Mouse (Mus musculus) embryonic facial prominence, embryonic 11.5 days (tissue): ENCODE data around the gene Rprd2. TPM values are rescaled to one million over a fixed set of nuclear protein-coding genes. Genes with fewer than 3 reads are reported as not detected.
A peak's percentile ranks its signal among the peaks of the same experiment; 100 is the strongest.

ENCODE experiments used
- ATAC-seq: fragments of 200-750 bp; cut with Nextera tagmentation; replicated peaks from 2 replicates; pipeline ENCODE4 v1.8.0; 2017; ENCODE audit warnings: low read depth; ENCODE audit not compliant: insufficient number of reproducible peaks, low FRiP score, low TSS enrichment
- DNase-seq: peaks from one replicate; pipeline ENCODE4 v3.0.0-alpha.2; 2015; ENCODE audit warnings: low spot score
- H3K27ac ChIP-seq: fragments of 300-500 bp; sonication (generic); replicated peaks from 2 replicates; pipeline ENCODE4 v1.5.1; 2014; ENCODE audit warnings: mild to moderate bottlenecking, low read depth, low read length, control low read depth
- H3K27me3 ChIP-seq: fragments of 300-500 bp; sonication (generic); 2 replicates; pipeline ENCODE4 v1.6.1; 2014; ENCODE audit warnings: mild to moderate bottlenecking, low read length, moderate library complexity, mixed read lengths; ENCODE audit not compliant: control insufficient read depth, insufficient read depth
- H3K36me3 ChIP-seq: fragments of 300-500 bp; sonication (generic); replicated peaks from 2 replicates; pipeline ENCODE4 v1.6.1; 2014; ENCODE audit warnings: low read depth, mild to moderate bottlenecking, low read length, moderate library complexity, mixed read lengths; ENCODE audit not compliant: control insufficient read depth, insufficient read depth
- H3K4me1 ChIP-seq: fragments of 300-500 bp; sonication (generic); 2 replicates; pipeline ENCODE4 v1.6.1; 2014; ENCODE audit warnings: low read length, mixed read lengths; ENCODE audit not compliant: control insufficient read depth, insufficient read depth
- H3K4me2 ChIP-seq: fragments of 300-500 bp; sonication (generic); 2 replicates; pipeline ENCODE4 v1.6.1; 2014; ENCODE audit warnings: low read depth, mild to moderate bottlenecking, control low read depth, low read length, moderate library complexity
- H3K4me3 ChIP-seq: fragments of 300-500 bp; sonication (generic); 2 replicates; pipeline ENCODE4 v1.5.1; 2014; ENCODE audit warnings: low read depth, low read length, control low read depth
- H3K9ac ChIP-seq: fragments of 300-500 bp; sonication (generic); replicated peaks from 2 replicates; pipeline ENCODE4 v1.6.1; 2014; ENCODE audit warnings: mild to moderate bottlenecking, control low read depth, low read length
- H3K9me3 ChIP-seq: fragments of 300-500 bp; sonication (generic); replicated peaks from 2 replicates; pipeline ENCODE4 v1.6.1; 2016; ENCODE audit warnings: mild to moderate bottlenecking, low read length, inconsistent platforms, mixed read lengths; ENCODE audit not compliant: control insufficient read depth
- WGBS: fragments of 180-500 bp; shearing (Covaris S2); extraction: QIAGEN DNeasy Blood & Tissue Kit; methylation state at CpG from one replicate; pipeline ENCODE4 v1.1.7; 2014; 5-methylcytosine and 5-hydroxymethylcytosine counted together
- polyA plus RNA-seq: library from polyadenylated mRNA; unstranded; fragments of >200 nt; fragmentation: Nextera tagmentation; extraction: Ambion mirVana; gene quantifications from 2 replicates; pipeline ENCODE4 v1.2.1, GENCODE M21; 2014

The Rprd2 gene
- polyA plus RNA-seq, 1 experiment from 2014 or later, result 24.4 TPM

- 95% methylated on average over 2 of the region's 2 CpGs for WGBS
- ATAC-seq, result no peak
- H3K4me1 ChIP-seq, result no peaks in the 10 kb centered on the region
Observed at GRCm38 (mm10) chr3:95756808-95757207, 61.9 kb downstream of the Rprd2 start.

GRCm38 (mm10) chr3:95754345-95755206 is 64.1 kb downstream of the Rprd2 start:
- Histone ChIP-seq H3K27ac (no peak overlapping the region), H3K36me3 (no peaks in the 10 kb centered on the region; the same call in 1 of the 2 replicates), H3K4me2 (peak overlapping the region; percentile 43), H3K9me3 (no peaks in the 10 kb centered on the region), H3K4me3 (peak overlapping the region; percentile 69), H3K27me3 (no peaks in the 10 kb centered on the region), H3K9ac (peak overlapping the region; percentile 82), H3K4me1 (no peaks in the 10 kb centered on the region)
- WGBS, result under 1% methylated on average over 30 of the region's 30 CpGs
- ATAC-seq (peak; percentile 98), DNase-seq (peak; percentile 95)

More at GRCm38 (mm10) chr3:95756808-95757207, 61.9 kb downstream of the Rprd2 start:
- H3K27me3 ChIP-seq, result no peaks in the 10 kb centered on the region
- no peak overlapping the region for H3K9ac ChIP-seq
- H3K9me3 ChIP-seq, result no peaks in the 10 kb centered on the region
- H3K36me3 ChIP-seq, result no peaks in the 10 kb centered on the region
- no peak overlapping the region for H3K4me2 ChIP-seq
- no peak overlapping the region for H3K27ac ChIP-seq
- DNase-seq, result no peak
- no peak overlapping the region for H3K4me3 ChIP-seq

DNA sequence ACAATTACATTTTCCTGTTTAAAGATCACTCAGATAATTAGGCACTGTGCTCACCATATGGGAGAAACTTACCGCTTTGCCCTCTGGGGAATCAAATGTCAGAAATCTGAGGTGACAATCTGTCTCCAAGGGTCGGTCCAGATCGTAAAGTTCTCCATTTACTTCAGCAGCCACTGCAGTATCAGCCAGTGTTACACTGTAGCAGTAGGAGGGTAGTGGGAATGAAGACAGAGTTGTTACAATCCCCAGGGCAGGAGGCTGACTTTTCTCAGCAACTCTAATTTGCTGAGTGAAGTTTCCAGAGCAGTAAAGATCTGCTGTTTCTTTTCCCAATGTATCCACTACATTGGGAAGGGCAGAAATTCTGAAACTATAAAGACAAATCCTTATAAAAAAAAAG is 65.7 kb downstream of the Rprd2 start:
- DNase-seq (no peak), ATAC-seq (no peak)
- 80% methylated on average over 3 of the region's 3 CpGs for WGBS
- Histone ChIP-seq H3K27me3 (no peaks in the 10 kb centered on the region), H3K4me3 (no peak overlapping the region), H3K27ac (no peak overlapping the region), H3K4me1 (no peaks in the 10 kb centered on the region), H3K9ac (no peak overlapping the region), H3K36me3 (no peaks in the 10 kb centered on the region; the same call in 1 of the 2 replicates), H3K4me2 (no peak overlapping the region), H3K9me3 (no peaks in the 10 kb centered on the region)

DNA sequence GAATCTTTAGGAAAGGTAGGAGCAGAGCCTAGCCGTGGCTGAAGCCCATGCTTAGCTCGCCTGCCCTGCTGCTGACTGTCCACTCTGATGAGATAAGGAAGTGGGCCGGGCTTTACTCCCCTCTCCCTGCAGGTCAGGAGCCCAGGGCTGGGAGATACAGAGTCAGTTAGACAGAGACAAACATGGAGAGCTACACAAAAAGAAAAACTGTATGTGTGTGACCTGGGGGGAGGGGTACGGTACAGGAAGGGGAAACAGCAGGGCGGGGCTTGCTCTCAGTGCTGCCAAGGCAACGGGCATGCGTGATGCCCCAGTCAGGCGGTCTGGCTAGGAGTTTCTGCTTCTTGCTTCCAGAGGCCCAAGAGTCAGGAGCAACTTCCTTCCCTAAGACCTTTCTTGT is 78.3 kb downstream of the Rprd2 start:
- Histone ChIP-seq H3K9me3 (no peaks in the 10 kb centered on the region), H3K9ac (no peak overlapping the region), H3K36me3 (no peaks in the 10 kb centered on the region; the same call in none of the 2 replicates), H3K27me3 (no peaks in the 10 kb centered on the region), H3K27ac (no peak overlapping the region), H3K4me2 (no peak overlapping the region), H3K4me1 (no peaks in the 10 kb centered on the region; the same call in 1 of the 2 replicates), H3K4me3 (no peak overlapping the region)
- DNase-seq, result no peak
- 76% methylated on average over 8 of the region's 8 CpGs for WGBS
- ATAC-seq, result no peak

DNA sequence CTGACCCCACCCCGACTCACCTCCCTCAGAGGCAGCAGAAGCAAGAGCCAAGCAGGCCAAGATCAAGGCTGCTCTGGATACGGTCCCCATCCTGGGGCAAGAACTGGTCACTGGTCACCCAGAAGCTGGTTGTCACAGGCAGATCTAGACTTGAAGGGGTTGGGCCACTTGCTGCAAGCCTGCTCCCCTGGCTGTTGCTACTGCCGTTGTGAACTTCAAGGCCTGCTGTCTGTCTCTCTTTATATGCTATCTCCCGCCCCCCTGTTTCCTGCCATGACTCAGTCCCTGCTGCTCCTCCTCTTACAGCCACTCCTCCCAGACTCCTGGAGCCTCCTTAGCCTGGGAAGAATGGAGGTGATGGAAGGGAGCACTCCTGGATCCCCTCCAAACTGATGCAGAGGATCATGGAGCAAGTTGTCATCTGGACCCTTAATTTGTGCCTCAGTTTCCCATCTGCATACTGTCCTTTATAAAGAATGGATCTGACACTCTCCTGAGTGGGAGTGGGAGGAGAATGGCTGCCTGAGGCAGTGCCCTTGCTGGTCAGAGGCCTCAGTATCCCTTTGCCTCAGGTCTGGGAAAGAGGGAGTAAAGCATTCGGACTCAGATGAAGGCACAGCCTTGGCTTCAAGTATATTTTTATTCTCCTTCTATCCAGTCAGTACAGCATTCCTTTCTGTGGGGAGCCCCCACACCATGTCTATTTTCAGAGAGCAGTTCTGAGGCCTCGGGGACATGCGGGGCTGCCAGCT is 79.1 kb downstream of the Rprd2 start, which contains the start of gene Ecm1:
Ecm1 (minus strand) TSS at position 217 of the 752 bp plus-strand sequence.
- ATAC-seq, result no peak
- no peak within 1 kb of the TSS for H3K27ac ChIP-seq

GRCm38 (mm10) chr3:95735071-95735670 is 83.5 kb downstream of the Rprd2 start:
- Histone ChIP-seq H3K27ac (no peak overlapping the region), H3K4me1 (no peaks in the 10 kb centered on the region; the same call in 1 of the 2 replicates), H3K4me3 (no peak overlapping the region), H3K27me3 (no peaks in the 10 kb centered on the region), H3K9ac (no peak overlapping the region), H3K4me2 (no peak overlapping the region), H3K36me3 (no peaks in the 10 kb centered on the region; the same call in none of the 2 replicates), H3K9me3 (no peaks in the 10 kb centered on the region)
- DNase-seq (no peak), ATAC-seq (no peak)
- 83% methylated on average over 12 of the region's 12 CpGs for WGBS

More for the DNA sequence above, 79.1 kb downstream of the Rprd2 start, which contains the start of gene Ecm1:
- Histone ChIP-seq H3K36me3 (no peaks in the 10 kb centered on the region; the same call in none of the 2 replicates), H3K4me2 (no peak within 1 kb of the TSS), H3K9ac (no peak within 1 kb of the TSS), H3K4me1 (no peaks in the 10 kb centered on the region; the same call in 1 of the 2 replicates), H3K27me3 (no peaks in the 10 kb centered on the region), H3K9me3 (no peaks in the 10 kb centered on the region), H3K4me3 (no peak within 1 kb of the TSS)
- 80% methylated on average over 7 of the region's 7 CpGs for WGBS
- no peak for DNase-seq

DNA sequence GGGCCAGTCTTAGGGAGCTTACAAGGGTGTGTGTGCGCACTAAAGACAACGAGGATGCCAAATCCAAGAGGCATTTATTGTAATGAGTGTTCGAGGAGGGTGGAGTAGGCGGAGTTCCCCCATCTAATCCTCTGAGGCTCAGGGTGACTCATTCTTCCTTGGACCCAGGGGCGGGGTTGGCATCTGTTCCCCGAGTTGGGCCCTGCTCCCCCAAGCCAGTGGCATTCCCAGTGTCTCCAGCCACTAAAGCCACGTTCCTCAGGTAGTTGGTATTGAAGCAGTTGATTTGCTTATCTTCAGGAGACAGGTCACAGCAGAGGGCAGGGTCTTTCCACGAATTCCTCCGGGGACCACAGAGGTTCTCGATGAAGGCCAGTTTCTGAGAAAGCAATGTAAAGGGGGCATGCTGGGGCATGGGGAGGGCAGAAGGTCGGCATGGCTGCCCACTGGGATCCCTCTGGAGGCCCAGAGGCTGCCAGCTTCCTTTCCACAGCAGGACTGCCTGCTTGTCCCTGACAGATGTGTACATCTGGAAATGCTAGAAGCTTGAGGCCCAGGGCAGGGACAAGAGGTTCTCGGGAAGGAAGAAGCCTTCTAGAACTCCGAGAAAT is 84.5 kb downstream of the Rprd2 start:
- Histone ChIP-seq H3K4me2 (no peak overlapping the region), H3K9me3 (no peaks in the 10 kb centered on the region), H3K36me3 (no peaks in the 10 kb centered on the region; the same call in none of the 2 replicates), H3K4me1 (no peaks in the 10 kb centered on the region; the same call in 1 of the 2 replicates), H3K4me3 (no peak overlapping the region), H3K9ac (no peak overlapping the region), H3K27ac (no peak overlapping the region), H3K27me3 (no peaks in the 10 kb centered on the region)
- 81% methylated on average over 13 of the region's 13 CpGs for WGBS
- ATAC-seq, result no peak
- DNase-seq, result no peak
